Mouse (Mus musculus): Measurements from ENCODE around the gene Cenpm. TPM values are rescaled to one million over a fixed set of nuclear protein-coding genes. Genes with fewer than 3 reads are reported as not detected.

The Cenpm gene
- 10.7 and 13.6 TPM in 2 replicates for polyA plus RNA-seq (2015; fragmentation: Nextera tagmentation; extraction: Ambion mirVana)

DNA sequence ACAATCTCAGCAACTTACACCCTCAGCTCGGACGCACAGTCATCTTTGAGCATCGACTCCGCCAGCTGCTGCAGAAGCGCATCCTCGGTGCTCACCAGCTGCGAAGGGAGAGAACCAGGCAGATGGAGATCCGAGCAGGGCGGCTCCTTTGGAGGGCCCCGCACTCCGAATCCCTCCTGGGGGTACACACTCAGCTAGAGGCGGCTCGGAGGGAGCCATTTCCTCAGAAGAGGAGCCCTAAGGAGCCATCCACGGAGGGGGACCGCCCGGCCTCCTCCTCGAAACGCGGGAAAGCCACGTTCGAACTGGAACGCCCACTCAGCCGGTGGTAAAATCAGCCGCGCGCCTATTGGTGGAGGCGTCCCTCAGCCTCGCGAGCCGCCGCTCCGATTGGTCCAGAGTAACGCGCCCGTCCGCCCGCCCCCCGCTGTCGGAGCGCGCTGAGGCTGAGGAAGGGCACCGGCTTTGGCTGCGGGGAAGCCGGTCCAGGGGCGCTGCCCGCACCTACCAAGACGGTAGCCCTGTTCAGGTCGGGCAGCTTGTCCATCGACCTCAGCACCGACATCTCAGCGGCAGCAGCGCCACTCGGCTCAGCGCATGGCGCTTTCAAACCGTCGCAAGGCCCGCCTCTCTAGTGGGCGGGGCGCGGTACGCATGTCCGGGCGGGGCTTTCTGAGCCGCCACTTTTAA lies at the start of gene Cenpm:
Gene Cenpm (minus strand): TSS at position 634 of the 690 bp plus-strand sequence.
- Histone ChIP-seq H3K4me2 (peak within 1 kb of the TSS; percentile 84), H3K9ac (peak within 1 kb of the TSS; percentile 56), H3K36me3 (replicated peaks) (no peaks in the 10 kb centered on the region), H3K4me1 (peaks cover 9% of the 10 kb centered on the region), H3K27me3 (replicated peaks) (no peaks in the 10 kb centered on the region), H3K9me3 (no peaks in the 10 kb centered on the region), H3K4me3 (peak within 1 kb of the TSS; percentile 60), H3K27ac (peak within 1 kb of the TSS; percentile 59)
- peak; percentile 98 for ATAC-seq (replicated peaks)
- WGBS, result under 1% methylated on average over 65 of the region's 65 CpGs

DNA sequence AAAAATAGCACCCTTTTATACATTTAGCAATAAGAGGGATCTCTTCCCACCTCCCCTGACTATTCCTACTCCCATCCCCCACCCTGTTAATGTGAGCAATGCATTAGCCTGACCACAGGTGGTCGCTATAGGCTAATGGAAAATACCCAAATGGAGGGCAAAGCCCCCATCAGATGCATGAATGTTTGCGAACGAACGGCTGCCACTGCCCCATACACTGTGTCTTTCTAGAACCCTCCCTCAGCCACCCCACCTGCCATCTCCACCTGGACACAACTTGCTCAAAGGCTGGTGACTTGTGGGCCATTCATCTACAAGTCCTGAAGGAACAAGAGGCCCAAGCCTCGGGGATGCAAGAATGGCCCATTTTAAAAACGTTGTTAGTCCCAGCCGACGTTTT lies 49.5 kb upstream of the Cenpm start:
- peak; percentile 31 for ATAC-seq (replicated peaks)
- H3K4me3 ChIP-seq, result no peak overlapping the region
- no peaks in the 10 kb centered on the region for H3K9me3 ChIP-seq
- H3K27ac ChIP-seq, result peak overlapping the region; percentile 36; the same call in 1 of the 2 replicates
- 0 out of 2 replicates have a peak, but pooled peaks cover 2% of the 10 kb centered on the region for H3K27me3 ChIP-seq (replicated peaks)
- H3K4me2 ChIP-seq, result no peak overlapping the region
- peaks cover 24% of the 10 kb centered on the region for H3K36me3 ChIP-seq (replicated peaks)
- no peak overlapping the region for H3K9ac ChIP-seq
- 40% methylated on average over 8 of the region's 8 CpGs for WGBS
- peaks cover 12% of the 10 kb centered on the region for H3K4me1 ChIP-seq

DNA sequence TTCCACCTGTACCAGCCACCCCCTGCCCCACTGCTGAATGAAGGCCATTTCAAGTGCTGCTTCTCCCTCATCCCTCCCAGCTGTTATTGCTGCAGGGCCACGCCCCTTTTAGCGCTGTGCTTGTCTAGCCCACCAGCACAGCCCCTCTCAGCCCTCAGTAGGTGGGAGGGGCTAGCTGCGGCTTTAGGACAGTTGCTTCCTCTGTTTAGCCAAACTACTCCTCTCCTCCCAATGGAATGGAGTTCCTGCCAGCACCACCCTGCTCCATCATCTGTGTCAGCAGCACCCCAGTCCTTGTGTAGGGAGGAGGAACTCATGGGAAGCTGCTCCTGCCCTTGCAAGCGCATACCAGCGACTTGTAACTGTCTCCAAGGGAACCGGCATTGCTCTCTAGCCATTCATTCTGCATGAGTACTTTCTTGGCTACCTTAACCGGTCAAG lies 48.7 kb upstream of the Cenpm start:
- peaks cover 31% of the 10 kb centered on the region for H3K36me3 ChIP-seq (replicated peaks)
- no peak overlapping the region for H3K4me3 ChIP-seq
- H3K4me1 ChIP-seq, result peaks cover 12% of the 10 kb centered on the region
- H3K9ac ChIP-seq, result no peak overlapping the region
- no peaks in the 10 kb centered on the region for H3K27me3 ChIP-seq (replicated peaks)
- ATAC-seq (replicated peaks), result peak; percentile 74
- H3K4me2 ChIP-seq, result 0 out of 2 replicates have a peak overlapping the region, but pooled peaks have one; percentile 3
- no peaks in the 10 kb centered on the region for H3K9me3 ChIP-seq
- 5% methylated on average over 7 of the region's 7 CpGs for WGBS
- H3K27ac ChIP-seq, result peak overlapping the region; percentile 55

DNA sequence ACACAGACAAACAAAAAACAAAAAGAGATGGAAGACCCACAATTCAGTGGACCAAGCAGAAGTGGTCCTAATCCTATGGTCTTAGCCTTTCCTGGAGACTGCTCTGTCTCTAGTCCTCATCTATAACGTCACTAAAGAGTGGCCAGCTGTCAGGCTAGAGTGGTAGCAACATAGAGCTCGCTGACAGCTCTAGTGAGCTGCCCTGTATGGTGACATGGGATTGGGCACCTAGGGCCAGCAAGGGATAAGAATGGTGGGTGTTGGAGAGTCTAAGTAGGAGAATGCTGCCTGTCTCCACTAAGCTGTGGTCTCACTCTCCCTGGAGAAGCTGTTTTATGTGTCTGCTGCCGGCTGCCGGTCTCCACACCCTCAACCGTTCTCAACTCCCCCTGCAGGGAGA lies 48.3 kb upstream of the Cenpm start:
- Histone ChIP-seq H3K27ac (peak overlapping the region; percentile 55), H3K27me3 (replicated peaks) (no peaks in the 10 kb centered on the region), H3K9ac (no peak overlapping the region), H3K4me3 (no peak overlapping the region), H3K36me3 (replicated peaks) (peaks cover 34% of the 10 kb centered on the region), H3K4me2 (0 out of 2 replicates have a peak overlapping the region, but pooled peaks have one; percentile 3), H3K4me1 (peaks cover 12% of the 10 kb centered on the region), H3K9me3 (no peaks in the 10 kb centered on the region)
- 9% methylated on average over 5 of the region's 5 CpGs for WGBS
- peak; percentile 29 for ATAC-seq (replicated peaks)

DNA sequence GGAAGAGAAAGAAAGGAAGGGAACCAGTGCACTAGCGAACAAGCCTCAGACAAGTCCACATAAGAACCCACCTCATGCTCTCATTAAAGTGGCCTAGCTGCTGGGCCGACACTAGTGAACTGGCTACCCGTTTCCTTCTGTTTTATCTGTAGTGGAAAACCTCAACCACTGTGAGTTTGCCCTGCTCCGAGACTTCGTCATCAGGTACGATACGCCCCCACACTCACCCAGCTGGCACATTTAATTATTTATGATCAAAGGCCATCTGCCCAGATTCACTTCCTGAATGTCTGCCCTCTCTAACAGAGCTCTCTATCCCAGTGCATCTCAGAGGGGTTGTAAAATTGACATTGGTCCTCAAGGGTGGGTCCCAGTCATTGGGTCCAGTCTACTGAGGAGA lies 45.7 kb upstream of the Cenpm start:
- Histone ChIP-seq H3K9ac (no peak overlapping the region), H3K36me3 (replicated peaks) (peaks cover 57% of the 10 kb centered on the region), H3K9me3 (no peaks in the 10 kb centered on the region), H3K27ac (no peak overlapping the region), H3K27me3 (replicated peaks) (no peaks in the 10 kb centered on the region), H3K4me1 (peaks cover 12% of the 10 kb centered on the region), H3K4me3 (no peak overlapping the region), H3K4me2 (no peak overlapping the region)
- no peak for ATAC-seq (replicated peaks)
- 84% methylated on average over 7 of the region's 7 CpGs for WGBS

DNA sequence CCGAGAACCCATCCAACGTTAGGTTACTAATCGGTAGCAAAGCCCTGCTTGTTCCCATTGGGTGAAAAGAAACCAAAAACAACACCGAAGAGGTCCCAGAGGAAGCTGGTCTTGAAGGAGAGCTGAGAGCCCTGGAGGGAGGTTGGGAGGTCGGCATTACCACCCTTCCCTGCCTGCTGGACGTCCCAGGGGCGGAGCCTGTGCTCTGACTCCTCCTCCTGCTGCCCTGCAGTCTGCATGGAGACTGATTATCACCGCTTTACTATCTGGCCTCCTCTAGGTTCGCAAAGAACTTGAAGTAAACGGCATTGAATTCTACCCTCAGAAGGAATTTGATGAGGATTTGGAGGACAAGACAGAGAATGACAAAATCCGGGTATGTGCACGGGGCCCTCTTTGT lies 41.6 kb upstream of the Cenpm start:
- no peak for ATAC-seq (replicated peaks)
- no peak overlapping the region for H3K4me2 ChIP-seq
- no peak overlapping the region for H3K9ac ChIP-seq
- H3K4me3 ChIP-seq, result no peak overlapping the region
- no peaks in the 10 kb centered on the region for H3K9me3 ChIP-seq
- H3K36me3 ChIP-seq (replicated peaks), result peaks cover 82% of the 10 kb centered on the region
- WGBS, result 68% methylated on average over 12 of the region's 12 CpGs
- H3K4me1 ChIP-seq, result no peaks in the 10 kb centered on the region
- H3K27me3 ChIP-seq (replicated peaks), result no peaks in the 10 kb centered on the region
- H3K27ac ChIP-seq, result no peak overlapping the region

DNA sequence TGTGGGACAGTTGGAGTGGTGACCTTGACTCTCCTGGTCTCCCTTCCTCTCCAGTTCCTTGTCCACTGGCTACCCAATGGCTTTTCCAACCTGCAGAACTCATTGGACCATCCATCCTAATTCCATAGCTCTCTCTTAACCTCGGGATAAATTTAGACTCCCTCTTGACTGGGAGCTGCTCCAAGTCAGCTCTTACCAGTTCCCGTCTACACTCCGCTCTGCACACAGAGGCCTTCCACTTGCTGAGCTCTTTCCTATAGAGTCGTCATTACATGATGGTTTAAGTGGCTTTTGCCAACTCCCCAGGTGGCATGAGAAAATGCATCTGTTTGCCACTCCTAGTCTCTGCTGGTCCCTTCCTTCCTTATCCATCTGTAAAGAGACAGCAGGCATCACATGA lies 36.1 kb upstream of the Cenpm start:
- no peaks in the 10 kb centered on the region for H3K27me3 ChIP-seq (replicated peaks)
- no peak overlapping the region for H3K4me2 ChIP-seq
- H3K27ac ChIP-seq, result no peak overlapping the region
- ATAC-seq (replicated peaks), result no peak
- no peak overlapping the region for H3K4me3 ChIP-seq
- H3K36me3 ChIP-seq (replicated peaks), result peaks cover 42% of the 10 kb centered on the region
- peaks cover 29% of the 10 kb centered on the region for H3K4me1 ChIP-seq
- no peak overlapping the region for H3K9ac ChIP-seq
- H3K9me3 ChIP-seq, result no peaks in the 10 kb centered on the region
- 75% methylated on average over 4 of the region's 4 CpGs for WGBS

DNA sequence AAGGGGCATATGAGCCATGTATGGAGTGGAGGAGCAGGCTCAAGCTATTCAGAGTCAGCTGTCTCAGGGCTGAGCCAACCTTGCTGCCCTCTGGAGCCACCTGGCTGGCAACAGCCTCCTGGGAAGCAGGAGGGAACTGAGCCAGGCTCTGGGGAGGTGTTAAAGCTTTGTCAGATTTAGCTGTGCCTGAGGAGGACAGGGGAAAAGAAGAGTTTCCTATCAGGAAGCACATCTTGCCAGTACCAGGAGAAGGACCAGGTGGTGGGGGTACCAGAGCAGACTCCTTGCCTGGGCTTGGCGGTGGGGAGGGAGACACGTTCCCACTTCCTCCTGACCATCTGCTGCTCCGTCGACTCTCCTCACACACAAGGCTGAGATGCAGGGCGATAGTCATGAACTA lies 33.0 kb upstream of the Cenpm start:
- Histone ChIP-seq H3K9ac (peak overlapping the region; percentile 25; the same call in 1 of the 2 replicates), H3K27ac (no peak overlapping the region), H3K4me2 (peak overlapping the region; percentile 76), H3K27me3 (replicated peaks) (no peaks in the 10 kb centered on the region), H3K36me3 (replicated peaks) (peaks cover 14% of the 10 kb centered on the region), H3K4me1 (peaks cover 39% of the 10 kb centered on the region), H3K9me3 (no peaks in the 10 kb centered on the region), H3K4me3 (peak overlapping the region; percentile 94; the same call in 1 of the 2 replicates)
- no peak for ATAC-seq (replicated peaks)
- 65% methylated on average over 5 of the region's 5 CpGs for WGBS

DNA sequence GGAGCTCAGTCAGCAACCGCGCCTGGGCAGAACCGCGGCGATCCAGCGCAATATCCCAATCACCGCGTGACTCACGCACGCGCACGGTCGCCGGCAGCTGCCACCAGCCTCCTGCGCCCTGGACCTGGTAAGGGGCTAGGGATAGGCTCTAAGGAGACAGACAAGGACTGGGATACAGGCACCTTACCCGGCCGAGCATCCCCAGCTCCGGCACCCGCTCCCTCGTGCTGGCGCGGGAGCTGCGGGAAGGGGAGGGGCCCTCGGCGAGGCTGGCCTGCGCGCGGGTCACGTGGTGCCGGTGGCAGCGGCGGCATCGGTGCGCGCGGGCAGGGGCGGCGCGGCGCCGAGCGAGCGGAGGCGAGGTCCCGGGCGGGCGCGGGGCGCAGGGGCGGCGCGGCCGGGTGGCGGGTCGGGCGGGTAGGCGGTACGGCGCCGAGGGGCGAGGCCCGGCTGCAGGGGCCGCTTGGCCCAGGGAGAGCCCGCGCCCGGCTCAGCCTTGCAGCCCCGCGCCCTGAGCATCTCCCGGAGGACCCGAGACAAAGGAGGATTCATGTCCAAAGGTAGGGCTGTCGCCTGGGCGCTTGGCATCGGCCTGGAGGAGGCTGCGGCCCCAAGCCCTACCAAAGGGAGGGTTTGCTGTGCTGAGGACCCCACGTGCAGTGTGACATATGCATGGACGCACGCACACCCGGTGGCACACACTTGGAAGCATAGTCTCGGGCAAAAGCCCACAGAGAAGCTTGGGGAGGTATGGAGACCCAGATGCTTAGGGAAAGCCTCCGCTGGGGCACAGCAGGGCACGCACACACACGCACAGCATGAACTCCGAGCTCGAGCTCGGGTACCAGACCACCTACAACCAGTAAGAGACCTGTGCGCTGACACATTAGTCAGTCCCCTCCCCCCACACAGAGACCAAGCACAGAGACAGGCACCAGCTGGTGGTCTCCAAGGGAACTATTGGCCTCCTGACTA lies 30.7 kb upstream of the Cenpm start:
- Histone ChIP-seq H3K9me3 (no peaks in the 10 kb centered on the region), H3K27me3 (replicated peaks) (0 out of 2 replicates have a peak, but pooled peaks cover 3% of the 10 kb centered on the region), H3K4me2 (peak overlapping the region; percentile 76), H3K27ac (peak overlapping the region; percentile 96), H3K4me1 (peaks cover 52% of the 10 kb centered on the region), H3K4me3 (peak overlapping the region; percentile 94), H3K9ac (peak overlapping the region; percentile 97), H3K36me3 (replicated peaks) (peaks cover 9% of the 10 kb centered on the region)
- under 1% methylated on average over 85 of the region's 86 CpGs for WGBS
- peak; percentile 80 for ATAC-seq (replicated peaks)

DNA sequence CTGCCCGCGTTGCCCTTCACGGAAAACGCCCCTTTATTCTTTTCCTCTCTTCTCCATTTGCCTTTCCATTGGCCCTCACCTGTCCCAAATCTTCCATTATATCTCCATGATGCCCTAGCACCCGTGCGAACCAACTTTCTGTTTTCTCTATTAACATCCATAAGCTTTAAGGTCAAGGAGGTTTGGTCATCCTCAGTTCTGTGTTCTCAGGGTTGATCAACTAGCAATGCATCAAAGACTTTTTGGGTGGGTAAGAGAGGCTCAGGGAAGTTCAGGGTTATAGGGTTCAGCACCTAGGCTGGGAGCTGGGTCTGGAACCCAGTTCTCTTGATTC lies 30.0 kb upstream of the Cenpm start, which contains the start of gene Sept3:
Gene Sept3 (plus strand): TSS at position 301 of the 334 bp plus-strand sequence.
- H3K27ac ChIP-seq, result peak within 1 kb of the TSS; percentile 96
- no peak for ATAC-seq (replicated peaks)
- H3K9ac ChIP-seq, result peak within 1 kb of the TSS; percentile 97
- peaks cover 3% of the 10 kb centered on the region for H3K36me3 ChIP-seq (replicated peaks)
- peak within 1 kb of the TSS; percentile 94 for H3K4me3 ChIP-seq
- 25% methylated on average over 6 of the region's 6 CpGs for whole genome bisulfite sequencing
- H3K4me1 ChIP-seq, result peaks cover 52% of the 10 kb centered on the region
- H3K27me3 ChIP-seq (replicated peaks), result 0 out of 2 replicates have a peak, but pooled peaks cover 3% of the 10 kb centered on the region
- H3K4me2 ChIP-seq, result peak within 1 kb of the TSS; percentile 76
- H3K9me3 ChIP-seq, result no peaks in the 10 kb centered on the region

DNA sequence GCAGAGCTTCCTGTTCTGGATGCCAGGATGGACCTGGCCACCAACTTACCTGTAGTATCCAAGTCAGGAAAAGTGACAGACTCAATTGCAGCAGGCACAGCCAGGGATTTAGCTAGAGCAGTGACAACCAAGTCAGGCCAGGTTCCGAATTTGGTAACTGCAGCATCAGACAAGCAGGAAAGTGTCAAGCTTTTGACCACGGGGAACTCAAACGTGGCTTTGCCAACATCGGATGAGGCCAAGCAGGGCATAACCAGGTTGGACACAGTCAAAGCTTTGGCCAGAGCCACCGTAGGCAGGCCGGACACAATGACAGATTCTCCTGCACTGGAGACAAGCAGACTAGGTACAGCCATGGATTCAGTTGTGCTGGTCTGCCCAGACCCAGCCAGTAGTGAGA lies 27.7 kb upstream of the Cenpm start:
- ATAC-seq (replicated peaks), result no peak
- H3K27ac ChIP-seq, result no peak overlapping the region
- no peak overlapping the region for H3K4me3 ChIP-seq
- WGBS, result 90% methylated on average over 6 of the region's 6 CpGs
- no peak overlapping the region for H3K4me2 ChIP-seq
- 0 out of 2 replicates have a peak, but pooled peaks cover 3% of the 10 kb centered on the region for H3K27me3 ChIP-seq (replicated peaks)
- H3K4me1 ChIP-seq, result peaks cover 53% of the 10 kb centered on the region
- H3K36me3 ChIP-seq (replicated peaks), result no peaks in the 10 kb centered on the region
- no peak overlapping the region for H3K9ac ChIP-seq
- H3K9me3 ChIP-seq, result no peaks in the 10 kb centered on the region

DNA sequence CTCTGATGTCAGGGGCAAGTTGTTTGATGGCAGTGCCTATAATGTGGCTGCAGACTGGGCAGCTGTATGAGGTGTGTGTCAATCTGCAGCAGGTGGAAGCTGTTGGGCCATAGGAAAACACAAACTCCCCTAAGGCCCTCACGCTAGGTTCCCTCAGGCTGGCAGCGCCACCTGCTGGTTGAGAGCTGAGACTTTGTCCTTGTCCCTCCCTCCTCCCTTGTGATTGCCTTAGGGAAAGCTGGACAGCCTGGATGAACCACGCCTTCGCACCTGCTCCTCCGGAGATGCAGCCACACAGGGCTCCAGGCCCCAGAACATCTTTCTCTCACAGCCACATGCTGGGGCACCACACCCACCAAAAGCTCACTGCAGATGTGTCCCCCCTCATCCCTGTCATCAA lies 26.7 kb upstream of the Cenpm start:
- Histone ChIP-seq H3K4me2 (no peak overlapping the region), H3K36me3 (replicated peaks) (no peaks in the 10 kb centered on the region), H3K9me3 (no peaks in the 10 kb centered on the region), H3K27me3 (replicated peaks) (0 out of 2 replicates have a peak, but pooled peaks cover 3% of the 10 kb centered on the region), H3K9ac (0 out of 2 replicates have a peak overlapping the region, but pooled peaks have one; percentile 1), H3K4me1 (peaks cover 42% of the 10 kb centered on the region), H3K27ac (0 out of 2 replicates have a peak overlapping the region, but pooled peaks have one; percentile 2), H3K4me3 (no peak overlapping the region)
- ATAC-seq (replicated peaks), result no peak
- 2% methylated on average over 5 of the region's 5 CpGs for WGBS

Data from midbrain, embryonic 15.5 days (tissue).